Mouse (Mus musculus): ENCODE data around the gene Rnf157.
A peak's percentile ranks its signal among the peaks of the same experiment; 100 is the strongest.
"Not testable (repeated sequence)": the region's sequence is repeated elsewhere in the genome, so short reads cannot be mapped to it uniquely, and the experiment has no call there.

Rnf157 gene

DNA sequence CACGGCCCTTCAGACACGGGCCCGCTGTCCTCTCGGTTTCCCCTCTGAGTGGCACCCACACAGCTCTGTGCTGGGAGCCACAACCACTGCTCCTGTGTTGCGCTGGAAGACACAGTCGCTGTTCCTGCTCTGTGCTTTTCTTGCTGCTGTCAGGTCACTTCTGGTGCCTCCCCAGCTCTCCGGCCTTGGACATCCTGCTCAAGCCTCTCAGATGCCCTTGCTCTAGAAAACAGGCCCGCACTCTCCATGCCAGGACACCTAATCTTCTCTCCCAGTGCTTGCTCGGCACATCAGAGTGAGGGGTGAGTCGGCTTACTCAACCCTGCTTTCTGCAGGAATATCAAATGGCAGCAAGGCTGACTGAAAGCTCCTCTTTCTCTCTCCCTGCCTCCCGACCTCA, 28.7 kb downstream of the Rnf157 start:
- DNase-seq (ENCODE audit: low spot score in 2 of 2), result no peak

DNA sequence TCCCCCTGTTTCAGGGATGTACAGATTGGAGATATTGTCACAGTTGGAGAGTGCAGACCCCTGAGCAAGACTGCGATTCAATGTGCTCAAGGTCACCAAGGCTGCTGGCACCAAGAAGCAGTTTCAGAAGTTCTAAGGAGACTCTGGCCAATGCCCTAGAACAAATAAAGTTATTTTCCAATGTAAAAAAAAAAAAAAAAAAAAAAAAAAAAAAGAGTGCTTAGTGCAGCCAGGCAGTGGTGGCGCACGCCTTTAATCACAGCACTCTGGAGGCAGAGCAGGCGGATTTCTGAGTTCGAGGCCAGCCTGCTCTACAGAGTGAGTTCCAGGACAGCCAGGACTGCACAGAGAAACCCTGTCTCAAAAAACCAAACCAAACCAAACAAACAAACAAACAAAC, 29.8 kb downstream of the Rnf157 start:
- DNase-seq (ENCODE audit: low spot score in 2 of 2), result not testable (repeated sequence)

DNA sequence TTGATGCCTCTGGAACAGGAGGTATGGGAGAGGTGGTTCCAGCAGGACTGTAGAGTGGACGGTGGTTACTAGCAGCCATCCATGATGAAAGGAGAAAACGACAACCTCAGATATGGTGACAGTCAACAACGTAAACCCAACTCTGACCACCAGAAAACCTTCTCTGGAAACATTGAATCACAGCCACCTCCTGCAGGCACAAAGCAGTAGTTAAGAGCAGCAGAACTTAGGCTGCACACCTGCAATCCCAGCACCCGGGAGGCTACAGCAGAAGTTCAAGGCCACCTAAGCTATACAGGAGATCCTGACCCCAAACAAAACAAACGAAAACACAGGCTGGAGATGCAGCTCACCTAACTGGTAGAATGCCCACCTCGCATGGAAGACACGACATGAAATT, 32.1 kb downstream of the Rnf157 start:
- DNase-seq (ENCODE audit: low spot score in 2 of 2), result peak in 1 of 2 experiments; percentile 13

- no peak for DNase-seq (ENCODE audit: low spot score in 2 of 2)
Observed at GRCm38 (mm10) chr11:116379530-116379929, 33.3 kb downstream of the Rnf157 start.

DNA sequence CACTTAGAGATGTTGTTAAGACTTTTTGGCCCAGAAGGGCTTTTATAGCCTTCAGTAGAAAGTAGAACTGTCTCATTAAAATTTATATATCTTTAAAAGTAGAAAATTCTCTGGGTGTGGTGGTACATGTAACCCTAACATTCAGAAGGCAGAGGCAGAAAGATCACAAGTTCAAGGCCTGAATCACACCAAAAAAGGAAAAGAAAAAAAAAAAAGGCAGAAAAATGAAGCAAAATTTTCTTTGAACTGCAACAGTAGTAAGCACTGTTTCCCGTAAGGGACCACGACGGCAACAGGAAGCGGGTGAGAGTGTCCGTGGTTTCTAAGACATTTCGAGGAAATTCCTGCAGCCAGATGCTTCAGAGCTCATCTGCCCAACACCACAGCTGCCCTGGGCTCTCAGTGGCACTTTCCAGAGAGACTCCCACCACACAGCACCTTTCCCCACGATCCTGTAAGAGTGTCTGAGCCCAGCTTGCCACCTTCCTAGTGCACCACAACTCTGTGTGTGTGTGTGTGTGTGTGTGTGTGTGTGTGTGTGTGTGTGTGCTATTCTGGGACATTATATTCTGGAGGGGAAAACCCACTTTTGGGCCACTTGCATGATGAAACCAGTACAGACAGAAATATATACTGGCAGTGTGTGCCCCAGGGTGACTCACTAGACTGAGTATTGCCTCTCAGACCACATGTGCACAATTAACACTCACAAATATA, 35.7 kb downstream of the Rnf157 start:
- no peak for DNase-seq (ENCODE audit: low spot score in 2 of 2)

DNA sequence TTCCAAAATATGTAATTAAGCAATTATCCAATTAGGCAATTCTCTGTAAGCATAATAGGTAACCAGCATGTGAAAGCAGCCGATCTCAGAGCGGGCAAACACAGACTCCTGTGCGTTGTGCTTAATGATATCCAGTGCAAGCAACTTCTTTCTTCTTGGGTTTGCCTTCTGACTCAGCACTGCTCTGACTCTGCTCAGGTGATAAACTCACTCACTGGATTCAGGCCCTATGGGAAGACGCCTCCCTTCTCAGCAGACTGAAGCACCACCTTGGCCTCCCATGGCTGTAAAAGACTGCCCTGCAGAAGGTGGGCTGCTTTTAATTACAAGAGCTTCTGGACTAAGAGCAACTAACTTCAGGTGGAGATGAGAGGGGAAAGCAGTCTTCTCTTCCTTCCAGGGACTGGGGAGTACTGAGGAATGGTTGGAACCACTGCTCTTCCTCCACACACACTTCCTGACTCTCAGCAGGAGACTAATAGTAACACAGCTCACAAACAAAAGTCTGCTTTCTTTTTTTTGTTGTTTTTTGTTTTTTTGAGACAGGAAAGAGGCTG, 40.9 kb downstream of the Rnf157 start:
- DNase-seq (ENCODE audit: low spot score in 2 of 2), result no peak

GRCm38 (mm10) chr11:116369633-116370032, 43.2 kb downstream of the Rnf157 start:
- DNase-seq (ENCODE audit: low spot score in 2 of 2), result no peak

GRCm38 (mm10) chr11:116369051-116369450, 43.8 kb downstream of the Rnf157 start:
- no peak for DNase-seq (ENCODE audit: low spot score in 2 of 2)

- peak; percentile 82 to 90 for DNase-seq (ENCODE audit: low spot score in 2 of 2)
Observed at GRCm38 (mm10) chr11:116368116-116368515, 44.7 kb downstream of the Rnf157 start.

- DNase-seq (ENCODE audit: low spot score in 2 of 2), result no peak
Observed at GRCm38 (mm10) chr11:116366647-116367046, 46.2 kb downstream of the Rnf157 start.

- no peak for DNase-seq (ENCODE audit: low spot score in 2 of 2)
Observed at GRCm38 (mm10) chr11:116366124-116366523, 46.7 kb downstream of the Rnf157 start.

GRCm38 (mm10) chr11:116365432-116365831, 47.4 kb downstream of the Rnf157 start:
- DNase-seq (ENCODE audit: low spot score in 2 of 2), result no peak

GRCm38 (mm10) chr11:116362015-116362414, 50.8 kb downstream of the Rnf157 start:
- no peak for DNase-seq (ENCODE audit: low spot score in 2 of 2)

- DNase-seq (ENCODE audit: low spot score in 2 of 2), result not testable (repeated sequence)
Observed at GRCm38 (mm10) chr11:116360915-116361314, 51.9 kb downstream of the Rnf157 start.

GRCm38 (mm10) chr11:116359652-116360051, 53.2 kb downstream of the Rnf157 start:
- peak in 1 of 2 experiments; percentile 30 for DNase-seq (ENCODE audit: low spot score in 2 of 2)

DNA sequence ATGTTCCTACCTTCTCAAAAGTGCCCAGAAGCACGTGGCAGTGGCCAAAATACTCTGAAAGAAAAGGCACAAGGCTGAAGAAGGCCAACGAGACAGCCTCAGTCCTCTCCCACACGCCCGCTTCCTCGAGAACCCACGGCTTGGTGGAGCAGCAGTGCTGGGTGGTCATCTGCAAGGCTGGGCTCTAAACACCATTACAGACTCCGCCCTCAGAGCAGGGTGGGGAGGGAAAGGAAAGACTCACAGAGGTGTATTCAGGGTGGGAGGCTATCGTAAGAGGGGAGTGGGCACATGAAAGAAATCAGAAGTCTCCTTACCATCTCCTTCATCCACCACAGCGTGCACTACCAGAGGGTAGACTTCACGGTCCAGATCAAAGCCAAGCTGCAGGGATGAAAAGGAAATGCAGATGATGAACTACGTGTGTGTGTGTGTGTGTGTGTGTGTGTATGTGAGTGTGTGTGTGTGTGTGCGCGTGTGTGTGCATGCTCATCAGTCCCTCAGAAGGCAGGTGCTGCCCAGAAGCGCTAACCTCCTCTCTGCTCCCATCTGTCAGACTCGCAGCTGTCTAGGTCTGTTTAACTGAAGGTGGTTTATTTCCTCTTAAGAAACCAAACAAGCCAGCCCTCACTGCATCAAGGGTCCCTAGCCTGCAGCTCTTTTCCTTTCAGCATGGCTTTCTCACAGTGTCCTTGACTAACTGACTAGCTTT, 53.8 kb downstream of the Rnf157 start:
- DNase-seq (ENCODE audit: low spot score in 2 of 2), result no peak

GRCm38 (mm10) chr11:116354521-116354920, 58.3 kb downstream of the Rnf157 start:
- no peak for DNase-seq (ENCODE audit: low spot score in 2 of 2)

- no peak for DNase-seq (ENCODE audit: low spot score in 2 of 2)
Observed at GRCm38 (mm10) chr11:116353535-116353934, 59.3 kb downstream of the Rnf157 start.

DNA sequence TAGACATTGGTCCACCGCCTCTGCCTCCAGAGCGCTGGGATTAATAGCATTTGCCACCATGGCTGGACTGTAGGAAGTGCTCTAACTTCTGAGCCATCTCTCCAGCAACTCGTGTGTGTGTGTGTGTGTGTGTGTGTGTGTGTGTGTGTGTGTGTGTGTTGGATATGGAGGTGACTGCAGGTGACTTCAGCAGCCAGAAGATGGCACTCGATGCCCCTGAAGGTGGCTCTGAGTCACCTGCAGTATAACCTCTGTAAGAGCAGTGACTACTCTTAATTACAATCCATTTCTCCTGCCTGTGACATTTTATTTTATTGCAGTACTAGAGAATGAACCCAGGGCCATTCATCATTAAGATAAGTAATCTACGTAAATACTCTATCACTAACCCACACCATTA, 61.5 kb downstream of the Rnf157 start:
- no peak for DNase-seq (ENCODE audit: low spot score in 2 of 2)

- no peak for DNase-seq (ENCODE audit: low spot score in 2 of 2)
Observed at GRCm38 (mm10) chr11:116347955-116348354, 64.9 kb downstream of the Rnf157 start.

- no peak for DNase-seq (ENCODE audit: low spot score in 2 of 2)
Observed at GRCm38 (mm10) chr11:116347012-116347411, 65.8 kb downstream of the Rnf157 start.

DNA sequence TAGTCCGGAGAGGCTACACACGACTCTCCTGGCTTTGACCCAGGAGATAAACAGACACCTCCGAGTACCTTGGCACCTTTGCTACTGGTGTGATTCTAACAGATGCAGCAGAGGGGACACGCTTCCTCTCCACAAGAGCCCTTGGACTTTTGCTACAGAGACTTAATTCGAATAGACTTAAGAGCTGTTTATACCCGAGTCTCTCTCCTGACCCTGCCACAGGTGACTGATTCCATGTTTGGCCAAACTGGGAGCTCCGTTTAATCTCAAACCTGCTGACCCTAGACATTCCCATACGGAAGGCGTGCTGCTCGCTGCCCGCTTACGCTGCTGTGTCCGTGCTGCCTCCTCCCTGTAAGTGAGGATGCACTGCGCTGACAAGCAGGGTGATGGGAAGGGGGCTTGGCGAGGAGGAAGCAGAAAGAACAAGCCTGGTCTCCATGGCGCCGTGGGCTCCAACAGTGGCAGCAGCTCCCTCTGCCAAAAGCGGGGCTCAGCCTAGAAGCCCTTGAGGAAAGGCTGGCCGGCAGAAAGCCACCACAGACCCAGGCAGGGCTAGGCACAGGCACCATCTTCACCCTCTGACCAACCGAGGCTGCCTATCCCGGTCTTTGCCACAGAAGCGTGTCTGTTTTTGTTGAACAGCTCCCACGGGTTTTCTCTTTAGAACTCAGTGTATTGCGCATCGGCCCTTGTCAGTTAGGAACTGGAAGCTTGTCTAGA, 70.6 kb downstream of the Rnf157 start:
- DNase-seq (ENCODE audit: low spot score in 2 of 2), result peak in 1 of 2 experiments; percentile 46

Measured in cerebellum, postnatal 4 days (tissue).